Mouse (Mus musculus) 3T3-L1 (cell line): ENCODE results near the gene Mars.

Source experiments
- DNase-seq: peaks from one replicate; pipeline ENCODE4 v3.0.0-alpha.2; 2015; ENCODE audit warnings: low read depth, low spot score

Mars gene

DNA sequence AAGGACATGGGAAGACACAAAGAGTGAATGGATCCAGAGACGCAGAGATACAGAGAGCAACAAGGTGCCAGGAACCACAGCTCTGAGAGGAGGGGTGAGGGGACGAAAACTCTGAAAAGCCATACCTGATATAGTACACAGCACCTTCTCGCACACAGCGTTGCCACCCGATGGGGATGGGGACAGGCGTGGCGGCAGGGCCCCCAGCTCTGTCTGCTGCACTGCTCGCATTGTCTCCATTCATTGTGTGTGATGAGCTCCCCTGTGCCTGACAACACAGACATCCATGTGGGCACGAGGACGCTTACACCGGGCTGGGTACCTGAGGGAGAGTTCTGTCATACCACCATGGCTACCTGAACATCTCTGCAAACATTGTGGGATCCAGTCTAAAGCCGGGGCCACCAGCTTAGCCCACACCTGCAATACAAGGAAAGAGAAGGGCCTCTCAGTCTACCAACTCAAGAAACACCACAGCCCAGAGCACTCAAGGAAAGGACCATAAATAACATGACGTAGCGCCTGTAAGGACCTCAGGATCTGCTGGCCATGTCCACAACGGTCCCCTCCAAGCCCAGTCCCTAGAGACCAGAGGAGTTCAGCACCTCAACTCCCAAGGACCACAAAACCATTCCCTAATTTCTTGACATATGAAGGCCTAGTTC, 24.2 kb downstream of the Mars start:
- DNase-seq = peak; percentile 19

DNA sequence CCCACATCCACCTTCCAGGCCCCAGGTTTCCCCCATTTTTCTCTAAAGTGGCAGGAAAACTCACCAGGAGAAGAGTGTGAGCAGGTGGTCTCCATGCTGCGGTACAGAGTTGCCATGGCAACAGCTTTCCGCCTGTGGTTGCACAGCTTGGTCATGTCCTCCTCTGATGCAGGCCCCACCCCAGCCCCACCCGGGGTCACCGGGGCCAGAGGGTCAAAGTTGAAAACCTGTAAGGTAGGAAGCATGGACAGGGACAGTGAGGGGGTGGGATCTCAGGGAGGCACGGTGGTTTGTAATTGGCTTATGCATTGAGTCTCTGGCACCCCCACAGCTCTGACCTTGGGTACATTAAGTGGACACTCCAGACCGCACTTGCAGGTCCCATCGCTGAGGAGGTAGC, 24.9 kb downstream of the Mars start:
- DNase-seq = no peak

DNA sequence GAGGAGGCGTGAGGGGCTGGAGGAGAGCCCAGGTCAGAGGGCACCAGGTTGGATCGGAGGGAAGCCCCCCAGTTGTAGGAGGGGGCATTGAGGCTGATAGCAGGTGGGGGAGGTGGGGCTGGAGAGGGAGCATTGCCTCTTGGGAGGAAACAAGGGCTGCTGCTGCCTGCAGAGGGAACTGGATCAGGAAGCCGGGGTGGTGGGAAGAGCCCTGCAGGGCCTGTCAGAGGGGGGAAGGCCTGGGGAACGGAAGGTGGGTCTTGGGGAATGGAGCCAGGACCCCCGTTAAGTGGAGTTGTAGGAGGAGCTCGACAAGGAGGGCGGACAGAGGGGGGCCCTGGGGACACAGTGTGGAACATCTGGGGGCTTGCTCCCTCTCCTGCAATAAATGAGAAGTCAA, 25.4 kb downstream of the Mars start:
- DNase-seq = no peak

DNA sequence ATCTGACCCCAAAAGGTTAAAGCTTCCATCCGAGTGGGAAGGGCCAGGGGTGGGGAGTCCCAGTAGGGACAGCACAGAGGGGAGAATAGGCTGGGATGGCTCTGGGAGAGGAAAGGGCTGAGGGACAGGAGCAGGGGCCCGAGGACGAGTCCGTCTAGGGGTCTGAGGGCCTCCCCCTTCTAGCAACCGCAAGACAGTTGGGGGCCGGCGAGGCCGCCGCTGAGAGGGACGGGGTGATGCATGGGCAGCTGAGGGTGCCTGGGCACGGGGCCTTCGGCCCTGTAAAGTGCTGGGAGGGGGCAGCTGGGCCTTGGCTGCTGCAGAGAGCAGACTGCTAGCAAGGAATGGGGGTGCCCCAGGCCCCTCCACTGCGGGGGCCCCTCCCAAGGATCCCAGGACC, 25.9 kb downstream of the Mars start:
- DNase-seq = no peak

DNA sequence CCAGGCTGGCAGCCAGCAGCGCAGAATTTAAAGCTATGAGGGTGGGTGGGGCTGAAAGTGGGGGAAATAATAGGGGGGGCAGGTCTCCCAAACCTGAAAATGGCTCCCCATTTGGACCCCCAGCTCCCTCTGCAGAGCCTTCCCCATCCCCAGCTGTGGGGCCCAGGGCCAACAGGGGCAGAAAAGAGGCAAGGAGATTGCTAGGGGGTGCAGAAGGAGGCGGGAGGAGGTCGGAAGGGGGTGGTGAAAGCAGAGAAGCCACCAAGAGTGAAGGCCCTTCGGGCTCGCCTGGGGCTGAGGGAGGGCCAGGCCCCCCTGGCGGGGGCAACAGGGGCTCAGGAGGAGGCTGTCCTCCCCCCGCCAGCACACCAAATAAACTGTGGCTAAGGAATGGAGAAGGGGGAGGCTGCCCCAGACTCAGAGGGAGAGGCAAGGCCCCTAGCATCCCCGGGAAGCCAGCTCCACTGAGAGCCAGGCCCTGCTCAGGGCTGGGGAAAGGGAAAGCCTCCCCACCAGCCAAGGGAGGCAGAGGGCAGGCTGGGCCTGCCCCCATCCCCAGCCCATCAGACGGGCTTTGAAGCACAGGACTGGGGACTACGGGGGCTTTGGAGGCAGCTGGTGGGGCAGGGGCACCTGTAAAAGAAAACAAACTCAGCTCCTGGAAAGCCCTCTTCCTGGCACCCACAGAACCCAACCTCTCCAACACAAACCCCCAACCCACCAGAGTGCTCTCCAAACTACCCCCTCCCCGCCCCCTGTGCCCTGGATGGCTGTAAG, 26.7 kb downstream of the Mars start:
- DNase-seq = no peak

DNA sequence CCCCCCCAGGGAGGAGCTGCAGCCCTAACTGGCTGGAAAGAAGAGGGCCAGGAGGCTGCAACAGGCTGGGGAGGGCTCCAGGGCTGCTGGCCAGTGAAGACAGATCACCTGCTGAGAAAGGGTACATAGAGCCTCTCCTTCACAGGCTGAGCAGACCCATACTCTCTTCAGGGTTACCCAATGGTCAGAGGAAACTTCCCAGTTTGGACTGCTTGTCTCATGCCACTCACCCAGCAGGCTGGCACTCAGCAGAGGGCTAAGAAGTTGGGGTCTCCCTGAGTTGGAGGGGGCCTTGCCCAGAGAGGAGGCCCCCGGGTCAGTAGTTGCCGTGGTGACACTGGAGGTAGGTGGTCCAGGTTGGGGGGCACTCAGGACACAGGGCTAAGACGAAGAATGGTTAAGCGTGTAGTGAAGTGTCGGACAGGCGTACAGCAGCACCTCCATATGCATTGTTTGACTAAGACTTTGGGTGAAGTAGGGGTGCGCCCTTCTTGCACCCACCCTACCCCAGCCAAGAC, 27.4 kb downstream of the Mars start:
- no peak for DNase-seq

DNA sequence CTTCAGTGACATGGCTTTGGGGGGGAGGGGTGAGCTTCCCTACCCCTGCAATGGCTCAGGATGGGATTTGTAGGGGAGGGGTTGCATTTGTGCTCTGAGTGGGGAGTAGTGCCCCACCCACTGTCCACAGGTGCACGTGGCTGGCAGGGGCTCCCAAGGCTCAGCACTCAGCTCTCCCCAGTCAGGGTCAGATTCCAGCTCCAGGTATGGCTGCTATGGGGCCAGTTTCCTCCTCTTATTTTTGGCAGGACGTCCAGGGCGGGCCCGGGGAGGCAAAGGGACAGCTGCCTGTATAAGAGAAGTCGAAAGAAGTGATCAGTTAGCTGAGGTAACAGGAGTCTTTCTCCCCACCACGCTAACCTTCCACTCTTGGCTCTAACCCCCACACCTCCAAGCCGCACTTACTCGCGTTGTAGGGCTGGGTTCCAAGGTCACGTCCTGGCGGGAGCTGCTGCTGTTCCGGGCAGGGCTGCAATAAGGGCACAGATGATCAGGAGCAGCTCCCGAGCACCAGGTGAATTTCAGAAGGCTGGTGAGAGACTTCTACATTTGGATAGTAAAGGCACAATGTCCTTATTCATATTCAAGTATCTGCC, 28.9 kb downstream of the Mars start:
- no peak for DNase-seq

DNA sequence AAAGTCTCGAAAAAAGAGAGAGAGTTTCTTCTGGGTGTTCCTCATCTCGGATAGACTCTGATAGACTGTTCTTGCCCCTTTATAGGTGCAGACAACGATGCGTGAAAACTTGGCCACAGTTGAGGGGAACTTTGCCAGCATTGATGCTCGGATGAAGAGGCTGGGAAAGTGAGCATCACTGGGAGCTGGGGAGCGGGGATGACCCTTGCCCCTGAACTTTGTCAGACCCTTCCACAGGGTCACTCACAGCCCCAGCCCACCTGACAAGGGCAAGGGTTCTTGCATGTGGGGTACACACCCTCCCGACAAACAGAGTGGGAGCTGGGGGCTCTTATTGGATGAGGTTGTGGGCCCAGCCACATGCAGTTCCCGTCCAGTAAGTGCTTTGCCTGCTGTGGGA, 30.3 kb downstream of the Mars start:
- no peak for DNase-seq

DNA sequence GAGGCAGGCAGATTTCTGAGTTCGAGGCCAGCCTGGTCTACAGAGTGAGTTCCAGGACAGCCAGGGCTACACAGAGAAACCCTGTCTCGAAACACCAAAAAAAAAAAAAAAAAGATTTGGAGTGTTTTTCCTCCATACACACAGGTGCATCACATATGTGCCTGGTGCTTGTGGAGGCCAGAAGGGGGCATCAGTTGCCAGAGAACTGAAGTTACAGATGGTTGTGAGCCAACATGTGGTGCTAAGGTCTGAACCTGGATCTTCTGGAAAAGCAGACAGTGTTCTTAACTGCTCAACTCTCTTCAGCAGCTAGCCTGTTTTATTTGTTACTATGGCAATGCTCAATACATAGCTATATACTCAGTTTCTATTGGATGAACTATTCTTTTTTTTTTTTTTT, 31.9 kb downstream of the Mars start:
- peak; percentile 20 for DNase-seq

DNA sequence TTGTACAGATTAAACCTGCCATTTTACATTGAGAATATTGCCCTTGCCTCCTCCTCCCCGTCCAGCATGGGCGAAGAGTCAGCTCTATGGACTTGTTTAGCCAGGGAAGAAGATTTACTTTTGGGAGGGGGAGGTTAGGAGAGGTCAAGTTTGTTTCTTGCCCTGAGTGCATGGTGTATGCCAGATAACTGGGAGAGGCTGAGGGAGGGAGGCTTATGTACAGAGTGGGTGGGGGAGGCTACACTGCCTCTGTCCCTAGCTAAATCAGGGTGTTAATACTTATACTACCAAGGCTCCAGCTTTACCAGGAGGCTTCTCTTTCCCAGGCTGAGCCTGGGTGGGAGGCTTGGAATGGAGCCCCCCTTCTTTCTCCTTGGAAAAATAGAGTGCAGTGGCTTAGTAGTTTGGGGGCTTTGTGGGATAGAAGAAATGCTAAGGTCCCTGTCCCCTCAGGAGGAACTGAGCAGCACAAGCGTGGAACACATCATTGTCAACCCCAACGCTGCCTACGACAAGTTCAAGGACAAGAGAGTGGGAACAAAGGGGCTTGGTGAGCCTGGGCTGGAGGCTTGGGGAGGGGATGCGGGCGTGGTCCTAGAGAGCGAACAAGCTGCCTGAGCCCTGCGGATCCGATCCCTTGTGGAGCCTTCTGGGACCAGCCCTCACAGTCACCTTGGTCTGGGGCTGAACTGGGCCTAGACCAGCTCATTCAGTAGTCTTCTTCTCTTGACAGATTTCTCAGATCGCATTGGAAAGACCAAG, 37.1 kb downstream of the Mars start:
- no peak for DNase-seq

DNA sequence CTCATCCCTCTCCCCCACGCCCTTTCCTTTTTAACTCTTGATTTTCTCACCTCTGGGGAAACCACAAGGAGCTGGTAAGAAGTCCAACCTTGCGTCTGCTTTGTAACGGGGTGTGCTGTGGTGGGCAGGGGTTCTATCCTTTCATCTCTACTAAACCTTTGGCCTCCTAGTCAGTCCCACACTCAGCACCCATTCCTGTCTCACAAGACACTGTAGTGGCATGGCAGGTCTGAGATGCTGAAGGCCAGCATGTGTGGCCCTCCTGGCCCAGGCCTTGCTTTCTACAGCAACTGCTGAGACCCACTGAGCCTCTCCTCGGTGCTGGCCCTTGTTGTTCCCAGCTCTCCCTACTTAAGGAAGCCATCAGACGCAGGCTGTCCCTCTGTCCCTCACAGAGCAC, 39.2 kb downstream of the Mars start:
- no peak for DNase-seq

DNA sequence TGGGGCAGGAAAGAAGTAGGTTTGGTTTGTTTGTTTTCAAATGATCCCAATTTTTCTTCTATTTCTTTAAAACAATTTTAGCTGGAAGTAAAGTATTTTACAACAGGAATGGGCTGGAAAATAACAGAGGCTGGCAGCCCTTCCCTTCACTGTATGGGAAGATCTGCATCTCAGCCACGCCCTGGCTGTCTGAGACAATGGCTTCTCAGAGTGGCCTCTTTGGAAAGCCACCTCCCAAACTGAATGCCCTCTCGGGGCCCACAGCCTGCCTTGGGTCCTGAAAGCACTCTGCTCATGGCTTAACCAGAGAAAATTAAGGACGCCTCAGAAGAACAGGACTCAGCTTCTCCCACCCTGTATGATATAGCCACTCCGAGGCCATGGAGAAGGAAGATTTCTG, 41.7 kb downstream of the Mars start:
- no peak for DNase-seq

DNA sequence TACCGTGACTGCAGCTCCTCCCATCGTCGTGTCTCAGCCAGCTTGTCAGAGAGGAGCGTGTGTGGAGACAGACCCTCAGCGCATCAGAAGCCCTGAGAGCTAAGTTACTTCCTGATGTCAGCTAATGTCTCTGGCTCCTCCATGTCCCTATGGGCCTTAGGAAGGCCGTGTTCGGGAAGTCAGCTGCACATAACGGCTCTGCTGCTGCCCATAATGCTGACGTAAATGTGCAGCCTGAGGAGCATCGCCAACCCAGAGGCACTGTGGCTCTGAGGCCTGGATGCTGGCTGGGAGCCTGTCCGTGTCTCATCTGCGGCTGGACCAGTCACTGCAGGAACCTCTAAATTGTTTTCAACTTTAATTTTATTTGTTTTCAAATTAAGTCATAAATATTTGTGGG, 42.5 kb downstream of the Mars start:
- no peak for DNase-seq

DNA sequence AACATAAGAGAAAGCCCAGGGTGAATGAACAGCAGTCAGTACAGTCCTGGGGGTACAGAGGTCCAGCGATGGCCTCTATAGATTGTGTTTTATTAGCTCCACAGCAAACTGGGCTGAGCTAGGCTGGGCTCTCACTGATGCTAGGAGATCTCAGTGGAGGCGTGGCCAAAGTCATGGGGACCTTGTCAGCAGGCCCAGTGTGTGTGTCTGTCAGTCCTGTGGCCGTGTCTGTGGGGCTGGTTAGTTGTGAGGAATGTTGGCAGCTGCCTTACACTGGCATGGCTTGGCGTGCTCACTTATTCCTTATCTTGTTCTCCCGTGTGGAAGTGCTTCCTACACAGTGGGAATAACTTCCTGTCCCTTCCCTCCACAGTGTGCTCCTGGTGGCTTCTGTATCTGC, 43.2 kb downstream of the Mars start:
- DNase-seq = peak; percentile 25

DNA sequence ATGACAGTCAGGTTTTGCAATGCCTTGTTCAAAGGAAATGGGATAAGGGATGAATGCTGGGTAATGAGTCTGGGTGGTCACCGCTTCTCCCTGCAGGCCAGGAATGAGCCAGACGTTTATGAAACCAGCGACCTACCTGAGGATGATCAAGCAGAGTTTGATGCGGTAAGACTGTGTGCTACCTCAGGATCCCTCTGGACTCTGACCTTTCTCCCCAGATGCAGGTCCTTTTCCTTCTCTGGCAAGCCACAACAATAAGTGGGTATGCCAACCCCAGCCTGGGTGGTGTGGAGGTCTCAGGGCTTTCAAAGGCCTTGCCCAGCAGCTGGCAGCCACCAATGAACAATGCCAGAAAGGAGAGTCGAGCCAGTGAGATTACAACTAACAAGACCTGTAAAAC, 44.3 kb downstream of the Mars start:
- no peak for DNase-seq

DNA sequence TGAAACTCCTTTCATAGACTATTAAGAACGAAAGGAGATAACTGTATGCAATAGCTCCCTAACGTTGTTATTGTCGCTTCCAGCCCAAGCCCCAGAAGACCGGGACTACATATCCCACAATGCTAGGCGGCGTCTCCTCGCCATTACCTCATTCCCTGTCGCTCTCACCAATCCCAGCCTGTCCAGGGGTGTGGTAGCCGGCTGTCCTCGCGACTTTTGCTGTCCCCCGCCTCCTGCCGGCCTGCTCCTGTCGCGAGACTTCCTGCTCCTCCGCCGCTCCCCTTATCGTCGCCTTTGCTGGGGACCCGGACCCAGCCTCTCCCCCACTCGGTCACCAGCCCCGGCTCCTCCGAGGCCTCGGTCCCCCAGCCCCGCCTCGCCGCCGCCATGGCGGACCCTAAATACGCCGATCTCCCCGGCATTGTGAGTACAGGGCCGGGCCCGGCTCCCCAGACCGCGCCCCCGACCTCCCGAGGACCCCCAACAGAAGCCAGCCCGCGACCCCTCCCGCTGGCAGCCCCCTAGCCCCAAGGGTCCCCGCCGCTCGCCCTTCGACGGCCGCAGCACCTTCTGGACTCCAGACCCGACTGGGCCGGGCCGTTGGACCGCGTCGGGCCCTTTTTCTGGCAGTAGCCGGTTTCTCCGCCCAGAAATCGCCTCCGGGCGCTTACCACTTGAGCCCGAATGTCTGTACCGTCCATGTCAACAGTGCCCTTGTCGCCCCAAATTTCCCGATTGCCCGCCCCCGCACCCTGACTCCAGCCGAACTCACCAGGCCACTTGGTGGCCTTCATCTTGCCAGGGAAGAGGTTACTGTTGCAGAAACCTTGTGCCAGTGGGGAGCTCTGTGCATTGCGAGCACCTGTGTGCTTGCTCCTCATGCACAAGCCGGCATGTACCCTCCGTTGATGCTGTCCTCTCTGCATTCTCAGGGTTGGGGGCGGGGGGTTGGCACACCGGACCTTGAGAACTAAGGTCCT, 45.2 kb downstream of the Mars start, which contains the start of gene Dctn2:
Gene Dctn2 (plus strand): TSS at position 257 of the 980 bp plus-strand sequence.
- peak; percentile 98 for DNase-seq

DNA sequence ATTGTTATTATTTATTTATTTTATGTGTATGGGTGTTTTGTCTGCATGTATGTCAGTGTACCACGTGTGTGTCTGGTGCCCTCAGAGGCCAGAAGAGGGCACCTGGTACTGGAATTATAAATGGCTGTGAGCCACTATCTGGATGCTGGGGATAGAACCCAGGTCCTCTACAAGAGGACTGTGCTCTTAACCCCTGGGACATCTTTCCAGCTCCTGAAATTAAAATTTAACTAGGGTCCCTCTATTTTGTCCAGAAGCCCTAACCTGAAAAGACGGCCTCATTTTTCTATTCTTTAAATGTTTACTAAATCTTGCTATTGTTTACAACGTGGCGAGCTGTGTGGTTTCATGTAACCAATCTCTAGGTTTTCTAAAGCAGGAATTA, 45.9 kb downstream of the Mars start:
- DNase-seq = peak; percentile 35

DNA sequence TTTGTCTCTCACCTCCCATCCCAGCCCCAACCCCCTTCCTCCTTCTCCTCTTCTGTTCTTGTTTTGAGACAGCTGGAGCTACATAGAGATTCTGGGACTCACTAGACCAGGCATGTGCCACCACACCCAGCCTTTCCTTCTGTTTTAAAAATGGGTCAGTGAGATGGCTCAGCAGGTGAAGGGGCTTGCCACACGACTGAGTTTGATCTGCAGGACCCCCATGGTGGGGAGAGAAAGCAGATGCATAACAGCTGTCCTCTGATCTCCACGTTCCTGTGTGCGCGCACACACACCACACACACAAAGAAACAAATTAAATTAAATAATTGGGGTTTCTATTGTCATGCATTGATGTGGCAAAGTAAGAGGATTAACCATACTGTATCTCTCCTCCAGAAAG, 46.6 kb downstream of the Mars start:
- DNase-seq = no peak

DNA sequence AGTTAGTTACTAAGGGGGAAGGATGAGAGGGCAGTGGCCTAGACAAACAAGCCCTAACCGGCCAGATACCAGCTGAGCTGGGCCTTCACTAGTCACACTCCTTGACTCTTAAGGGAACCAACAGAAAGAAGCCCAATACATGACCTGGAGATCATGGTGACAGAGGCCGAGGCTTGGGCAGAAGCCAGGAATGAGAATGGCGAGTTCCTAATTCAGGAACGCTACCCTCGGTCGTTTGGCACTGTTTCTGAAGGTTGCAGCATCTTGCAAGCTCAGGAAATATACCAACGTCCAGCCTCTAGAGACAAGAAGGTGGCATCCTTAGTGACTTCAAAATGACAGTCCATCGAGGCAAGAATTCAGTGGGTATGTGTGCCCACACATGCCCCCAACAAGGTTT, 47.2 kb downstream of the Mars start:
- no peak for DNase-seq

DNA sequence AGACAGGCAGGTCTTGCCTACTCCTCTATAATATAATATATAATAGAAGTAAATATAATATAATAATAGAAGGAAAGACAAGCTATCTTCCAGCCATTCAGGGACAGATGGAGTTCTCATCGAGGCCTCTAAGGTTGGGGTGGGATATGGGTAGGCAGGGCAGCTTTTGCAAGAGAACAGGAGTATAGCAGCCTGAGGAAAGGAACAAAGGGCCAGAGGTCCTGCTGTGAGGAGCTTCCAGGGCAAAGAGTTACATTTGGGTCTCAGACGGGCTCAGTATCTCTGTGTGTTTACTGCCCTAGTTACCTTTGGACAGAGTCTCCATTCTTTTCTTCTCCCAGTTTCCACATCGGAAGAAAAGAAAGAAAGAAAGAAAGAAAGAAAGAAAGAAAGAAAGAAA, 48.0 kb downstream of the Mars start:
- DNase-seq = no peak
